Mouse (Mus musculus): Measurements from ENCODE around the gene Plcb3. TPM values are rescaled to one million over a fixed set of nuclear protein-coding genes. Genes with fewer than 3 reads are reported as not detected.

Plcb3 gene
- polyA plus RNA-seq, 1 experiment = 40.6 TPM

DNA sequence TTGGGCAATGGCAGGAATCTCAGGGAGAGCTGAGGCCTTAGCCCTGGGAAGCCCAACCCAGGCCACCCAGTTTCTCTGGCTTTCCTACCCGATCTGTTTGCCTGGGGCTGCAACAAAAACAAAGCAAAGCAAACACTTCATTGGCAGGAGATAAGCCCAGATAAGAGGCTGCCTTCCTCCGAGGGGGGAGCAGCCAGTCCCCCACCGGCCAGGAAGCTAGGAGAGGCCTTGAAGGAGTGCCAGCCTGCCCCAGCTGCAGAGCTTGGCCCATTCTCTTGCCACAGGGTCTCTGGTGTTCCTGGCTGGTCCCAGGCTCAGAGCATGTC, 23.6 kb downstream of the Plcb3 start:
- H3K4me1 ChIP-seq (ENCODE audit: control insufficient read depth, insufficient read depth, low read length) = peaks cover 18% of the 10 kb centered on the region
- TF ChIP-seq CTCF (IDR thresholded peaks at IDR 0.05; ENCODE audit: low read depth, low read length) (no peak), POLR2A (IDR thresholded peaks at IDR 0.05; ENCODE audit: borderline replicate concordance, low read depth, low read length) (no peak)
- peak overlapping the region; percentile 76 for H3K4me3 ChIP-seq (ENCODE audit: insufficient read depth, low read length)
- H3K27ac ChIP-seq (ENCODE audit: insufficient read depth, low read depth, low read length) = peak overlapping the region; percentile 91

DNA sequence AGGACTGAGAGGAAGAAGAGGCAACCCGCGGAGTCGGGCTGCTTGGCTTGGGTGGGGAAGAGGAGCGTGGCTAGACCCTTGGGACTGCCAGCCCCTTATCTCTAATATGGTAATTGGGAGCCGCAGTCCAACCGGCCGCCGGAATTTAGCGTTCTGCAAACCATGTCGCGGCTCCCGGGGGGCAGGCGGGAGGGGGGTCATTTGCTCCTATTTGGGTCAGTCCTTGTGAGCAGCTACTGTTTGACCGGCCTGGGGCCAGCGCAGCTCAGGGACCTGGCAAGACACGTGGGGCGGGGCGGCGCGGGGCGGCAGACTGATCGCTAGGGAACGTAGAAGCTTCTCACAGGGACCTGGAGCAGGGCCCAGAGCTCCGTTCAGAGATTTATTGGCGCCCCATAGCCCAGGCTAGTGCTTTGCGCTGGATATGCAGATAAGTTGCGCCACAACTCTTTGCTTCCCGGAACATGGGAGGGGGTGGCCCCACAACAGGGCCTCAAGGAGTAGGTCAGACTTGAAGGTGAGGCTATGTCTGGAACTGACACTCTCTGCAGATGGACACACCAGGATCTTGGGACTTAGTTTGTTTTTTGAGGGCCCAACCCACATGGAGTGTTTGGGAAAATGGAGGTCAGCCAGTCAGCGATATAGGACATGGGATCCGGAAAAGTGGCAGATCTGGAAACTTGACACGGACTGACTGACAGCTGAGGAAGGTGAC, 24.1 kb downstream of the Plcb3 start:
- Histone ChIP-seq H3K4me1 (ENCODE audit: control insufficient read depth, insufficient read depth, low read length) (peaks cover 18% of the 10 kb centered on the region), H3K27ac (ENCODE audit: insufficient read depth, low read depth, low read length) (peak overlapping the region; percentile 91), H3K4me3 (ENCODE audit: insufficient read depth, low read length) (peak overlapping the region; percentile 76)
- no peak for TF ChIP-seq CTCF (IDR thresholded peaks at IDR 0.05; ENCODE audit: low read depth, low read length)
- no peak for TF ChIP-seq POLR2A (IDR thresholded peaks at IDR 0.05; ENCODE audit: borderline replicate concordance, low read depth, low read length)

DNA sequence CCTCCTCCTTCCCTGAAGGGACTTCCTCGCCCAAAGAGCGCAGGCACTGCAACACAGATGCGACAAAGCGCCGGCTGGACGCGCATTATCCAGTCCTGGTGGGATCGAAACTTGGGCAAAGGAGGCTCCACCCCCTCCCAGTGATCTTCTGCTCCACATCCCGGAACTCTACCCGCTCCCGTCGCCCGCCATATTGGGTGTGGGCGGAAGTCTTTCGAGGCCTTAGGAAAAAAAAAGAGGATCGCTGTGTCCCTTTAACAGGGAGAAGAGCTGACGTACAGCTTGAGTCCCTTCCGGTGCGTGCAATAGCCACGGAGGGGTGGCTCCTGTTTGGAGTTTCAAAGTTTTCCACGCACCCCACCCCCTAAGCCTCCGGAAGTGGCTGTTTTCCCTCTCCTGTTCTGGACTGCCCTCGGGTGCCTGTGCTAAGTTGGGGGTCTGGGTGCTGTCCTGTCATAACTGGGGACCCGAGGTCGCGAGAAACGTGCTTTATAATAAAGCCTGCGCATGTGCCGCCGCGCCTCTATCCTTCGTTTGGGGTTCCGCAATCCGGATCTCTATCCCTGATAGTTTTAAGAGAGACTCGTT, 24.8 kb downstream of the Plcb3 start:
- Histone ChIP-seq H3K4me1 (ENCODE audit: control insufficient read depth, insufficient read depth, low read length) (peaks cover 25% of the 10 kb centered on the region), H3K27ac (ENCODE audit: insufficient read depth, low read depth, low read length) (peak overlapping the region; percentile 91), H3K4me3 (ENCODE audit: insufficient read depth, low read length) (peak overlapping the region; percentile 86)
- no peak for TF ChIP-seq CTCF (IDR thresholded peaks at IDR 0.05; ENCODE audit: low read depth, low read length)
- TF ChIP-seq POLR2A (IDR thresholded peaks at IDR 0.05; ENCODE audit: borderline replicate concordance, low read depth, low read length) = no peak

DNA sequence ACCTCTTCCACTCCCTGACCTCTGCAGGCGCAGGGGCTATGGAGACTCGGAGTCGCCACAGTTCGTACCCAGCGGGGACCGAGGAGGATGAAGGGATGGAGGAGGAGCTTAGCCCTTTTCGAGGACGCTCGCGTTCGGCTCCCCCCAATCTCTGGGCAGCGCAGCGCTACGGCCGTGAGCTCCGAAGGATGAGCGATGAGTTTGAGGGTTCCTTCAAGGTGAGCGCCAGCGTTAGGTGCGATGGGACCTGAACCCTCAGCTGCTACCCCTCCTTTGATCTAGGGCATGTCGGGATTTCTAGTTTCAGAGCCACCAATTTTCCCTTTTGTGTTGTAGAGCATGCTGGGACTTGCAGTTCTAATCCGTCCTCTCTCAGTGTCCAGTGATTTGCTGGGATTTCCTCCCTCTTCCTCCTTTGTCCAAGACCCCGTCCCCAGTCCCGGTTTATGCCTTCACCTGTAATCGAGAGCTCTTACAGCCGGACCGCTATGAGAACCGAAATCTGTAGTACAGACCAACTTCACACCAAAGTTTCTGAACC, 25.6 kb downstream of the Plcb3 start:
- Histone ChIP-seq H3K27ac (ENCODE audit: insufficient read depth, low read depth, low read length) (peak overlapping the region; percentile 91), H3K4me3 (ENCODE audit: insufficient read depth, low read length) (peak overlapping the region; percentile 86), H3K4me1 (ENCODE audit: control insufficient read depth, insufficient read depth, low read length) (peaks cover 31% of the 10 kb centered on the region)
- TF ChIP-seq CTCF (IDR thresholded peaks at IDR 0.05; ENCODE audit: low read depth, low read length) (no peak), POLR2A (IDR thresholded peaks at IDR 0.05; ENCODE audit: borderline replicate concordance, low read depth, low read length) (no peak)

DNA sequence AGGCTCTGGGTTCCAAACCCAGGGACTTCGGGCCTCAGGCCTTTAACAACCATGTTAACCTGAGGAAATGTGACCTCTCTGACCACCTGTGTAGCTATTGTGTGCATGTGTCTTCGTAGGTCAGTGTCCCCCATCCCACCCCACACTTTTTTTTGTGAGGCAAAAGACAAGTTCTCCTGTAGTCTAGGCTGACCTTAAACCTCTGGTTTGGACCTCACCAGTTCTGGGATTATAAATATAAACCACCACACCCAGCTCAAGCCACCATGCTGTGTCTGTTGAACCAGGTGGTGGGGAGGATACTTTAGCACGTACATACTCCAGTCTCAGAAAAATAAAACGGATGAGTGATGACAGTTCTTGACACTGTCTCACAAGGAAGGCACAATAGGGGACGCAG, 26.3 kb downstream of the Plcb3 start:
- H3K4me1 ChIP-seq (ENCODE audit: control insufficient read depth, insufficient read depth, low read length) = peaks cover 31% of the 10 kb centered on the region
- no peak overlapping the region for H3K27ac ChIP-seq (ENCODE audit: insufficient read depth, low read depth, low read length)
- H3K4me3 ChIP-seq (ENCODE audit: insufficient read depth, low read length) = peak overlapping the region; percentile 86
- TF ChIP-seq CTCF (IDR thresholded peaks at IDR 0.05; ENCODE audit: low read depth, low read length) = no peak
- TF ChIP-seq POLR2A (IDR thresholded peaks at IDR 0.05; ENCODE audit: borderline replicate concordance, low read depth, low read length) = no peak

DNA sequence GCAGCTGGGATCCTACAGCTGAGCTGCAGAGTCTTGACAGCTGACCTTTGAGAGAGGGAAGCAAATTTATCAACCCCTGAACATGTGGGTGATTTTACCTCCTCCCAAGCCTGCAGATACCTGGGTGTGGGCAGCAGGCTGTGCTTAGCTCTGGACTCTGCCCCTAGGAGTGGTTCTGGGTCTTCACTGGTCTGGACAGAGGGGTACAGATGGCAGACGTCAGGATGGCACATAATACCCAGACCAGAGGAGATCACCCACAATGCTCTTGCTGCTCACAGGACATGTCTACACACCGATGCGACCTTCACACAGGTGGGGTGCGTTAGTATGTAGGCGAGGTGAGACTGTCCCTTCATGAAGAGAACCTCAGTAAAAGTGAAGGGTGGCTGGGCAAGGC, 26.7 kb downstream of the Plcb3 start:
- TF ChIP-seq POLR2A (IDR thresholded peaks at IDR 0.05; ENCODE audit: borderline replicate concordance, low read depth, low read length) (no peak), CTCF (IDR thresholded peaks at IDR 0.05; ENCODE audit: low read depth, low read length) (no peak)
- Histone ChIP-seq H3K4me1 (ENCODE audit: control insufficient read depth, insufficient read depth, low read length) (peaks cover 31% of the 10 kb centered on the region), H3K4me3 (ENCODE audit: insufficient read depth, low read length) (no peak overlapping the region), H3K27ac (ENCODE audit: insufficient read depth, low read depth, low read length) (no peak overlapping the region)

DNA sequence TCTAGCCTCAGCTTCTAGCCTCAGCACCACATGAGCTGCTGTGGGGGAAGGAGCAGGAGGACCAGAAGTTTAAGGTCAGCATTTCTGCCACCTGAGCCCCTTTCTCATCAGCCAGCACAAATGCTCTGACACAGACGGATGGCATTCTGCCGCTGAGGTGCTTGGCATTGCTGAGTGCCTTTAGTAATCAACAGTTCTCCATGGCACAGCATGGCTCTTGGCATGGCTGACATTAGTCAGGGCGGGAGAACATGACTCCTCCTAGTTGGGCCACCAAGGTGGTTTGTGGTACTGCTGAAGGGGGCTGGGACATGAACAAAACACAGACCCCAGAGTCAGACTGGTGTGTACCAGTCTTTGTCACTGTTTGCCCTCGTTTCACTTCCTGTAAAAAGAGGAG, 28.1 kb downstream of the Plcb3 start:
- Histone ChIP-seq H3K4me3 (ENCODE audit: insufficient read depth, low read length) (no peak overlapping the region), H3K4me1 (ENCODE audit: control insufficient read depth, insufficient read depth, low read length) (peaks cover 32% of the 10 kb centered on the region), H3K27ac (ENCODE audit: insufficient read depth, low read depth, low read length) (no peak overlapping the region)
- TF ChIP-seq POLR2A (IDR thresholded peaks at IDR 0.05; ENCODE audit: borderline replicate concordance, low read depth, low read length) (no peak), CTCF (IDR thresholded peaks at IDR 0.05; ENCODE audit: low read depth, low read length) (no peak)

DNA sequence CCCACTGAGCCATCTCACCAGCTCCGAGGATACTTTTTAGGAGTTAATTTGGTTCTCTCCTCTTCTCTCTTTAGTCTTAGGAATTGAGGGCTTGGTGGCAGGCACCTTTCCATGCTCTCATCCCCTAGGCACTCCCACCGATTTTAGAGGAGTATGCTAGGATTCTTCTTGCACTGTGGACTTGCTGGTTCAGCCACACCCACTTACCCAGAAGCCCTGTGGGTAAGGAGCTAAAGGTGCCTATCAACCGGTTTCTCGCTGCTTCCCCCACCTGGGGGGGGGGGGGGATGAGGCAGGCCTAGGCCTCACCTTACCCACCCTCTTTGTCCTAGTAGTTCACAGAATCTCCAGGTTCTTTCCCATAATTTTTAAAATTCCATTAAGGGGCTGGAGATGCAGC, 28.5 kb downstream of the Plcb3 start:
- Histone ChIP-seq H3K4me1 (ENCODE audit: control insufficient read depth, insufficient read depth, low read length) (peaks cover 27% of the 10 kb centered on the region), H3K27ac (ENCODE audit: insufficient read depth, low read depth, low read length) (no peak overlapping the region), H3K4me3 (ENCODE audit: insufficient read depth, low read length) (no peak overlapping the region)
- TF ChIP-seq CTCF (IDR thresholded peaks at IDR 0.05; ENCODE audit: low read depth, low read length) (no peak), POLR2A (IDR thresholded peaks at IDR 0.05; ENCODE audit: borderline replicate concordance, low read depth, low read length) (no peak)

DNA sequence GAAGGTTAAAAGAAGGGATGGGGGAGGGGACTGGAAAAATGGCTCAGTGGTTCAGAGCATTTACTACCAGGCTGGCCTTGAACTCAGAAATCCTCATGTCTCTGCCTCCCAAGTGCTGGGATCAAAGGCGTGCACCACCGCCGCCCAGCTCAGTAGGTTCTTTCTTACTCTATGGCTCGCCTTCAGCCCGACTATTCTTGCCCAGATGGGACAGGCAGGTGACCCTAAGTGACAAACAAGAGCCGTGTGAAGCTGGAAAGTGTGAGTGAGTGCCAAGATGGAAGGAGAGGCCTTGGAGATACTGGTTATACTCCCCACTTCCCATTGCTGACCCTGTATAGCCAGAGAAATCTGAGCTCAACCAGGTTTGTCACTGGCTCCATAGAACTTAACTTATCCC, 32.6 kb downstream of the Plcb3 start:
- H3K4me3 ChIP-seq (ENCODE audit: insufficient read depth, low read length) = no peak overlapping the region
- TF ChIP-seq CTCF (IDR thresholded peaks at IDR 0.05; ENCODE audit: low read depth, low read length) (no peak), POLR2A (IDR thresholded peaks at IDR 0.05; ENCODE audit: borderline replicate concordance, low read depth, low read length) (no peak)
- H3K27ac ChIP-seq (ENCODE audit: insufficient read depth, low read depth, low read length) = no peak overlapping the region
- peaks cover 19% of the 10 kb centered on the region for H3K4me1 ChIP-seq (ENCODE audit: control insufficient read depth, insufficient read depth, low read length)

DNA sequence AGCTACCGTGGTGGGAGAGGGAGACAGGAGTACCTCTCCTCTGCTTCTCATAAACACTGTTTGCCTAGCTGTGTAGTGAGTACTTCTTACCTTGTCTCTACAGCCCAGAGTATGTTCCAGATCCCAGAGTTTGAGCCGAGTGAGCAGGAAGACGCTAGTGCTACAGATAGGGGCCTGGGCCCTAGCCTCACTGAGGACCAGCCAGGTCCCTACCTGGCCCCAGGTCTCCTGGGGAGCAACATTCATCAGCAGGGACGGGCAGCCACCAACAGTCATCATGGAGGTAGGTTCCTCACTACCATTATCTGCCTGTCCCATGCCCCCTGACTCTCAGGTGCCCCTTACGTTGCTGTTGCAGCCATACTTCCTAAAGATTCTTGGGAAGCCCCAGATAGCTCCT, 33.5 kb downstream of the Plcb3 start:
- Histone ChIP-seq H3K27ac (ENCODE audit: insufficient read depth, low read depth, low read length) (peak overlapping the region; percentile 40), H3K4me1 (ENCODE audit: control insufficient read depth, insufficient read depth, low read length) (peaks cover 15% of the 10 kb centered on the region), H3K4me3 (ENCODE audit: insufficient read depth, low read length) (peak overlapping the region; percentile 64)
- TF ChIP-seq CTCF (IDR thresholded peaks at IDR 0.05; ENCODE audit: low read depth, low read length) (no peak), POLR2A (IDR thresholded peaks at IDR 0.05; ENCODE audit: borderline replicate concordance, low read depth, low read length) (no peak)
